Mouse (Mus musculus) heart, adult 2 months (tissue): ENCODE results near the gene Naa38. TPM values are rescaled to one million over a fixed set of nuclear protein-coding genes. Genes with fewer than 3 reads are reported as not detected.

Source experiments
- DNase-seq, 2 experiments: peaks; one replicate each; pipeline ENCODE4 v3.0.0; 2021
- H3K27ac ChIP-seq: fragments of 200-600 bp; 2 replicates; pipeline ENCODE4 v1.8.1; 2022
- H3K27me3 ChIP-seq: fragments of 200-500 bp; 2 replicates; pipeline ENCODE4 v1.6.1; 2012; ENCODE audit warnings: mild to moderate bottlenecking, low read length, inconsistent platforms, mixed read lengths; ENCODE audit not compliant: control insufficient read depth, insufficient read depth
- H3K36me3 ChIP-seq: fragments of 200-500 bp; 2 replicates; pipeline ENCODE4 v1.6.1; 2012; ENCODE audit warnings: low read length, inconsistent platforms; ENCODE audit not compliant: control insufficient read depth, insufficient read depth
- H3K4me1 ChIP-seq: fragments of 200-500 bp; 2 replicates; pipeline ENCODE4 v1.6.1; 2011; ENCODE audit warnings: low read length; ENCODE audit not compliant: control insufficient read depth, insufficient read depth
- H3K4me3 ChIP-seq: fragments of 200-600 bp; 2 replicates; pipeline ENCODE4 v1.8.1; 2022
- H3K79me2 ChIP-seq: fragments of 200-500 bp; replicated peaks from 2 replicates; pipeline ENCODE4 v1.6.1; 2012; ENCODE audit warnings: mild to moderate bottlenecking, inconsistent platforms, low read length, moderate library complexity, mixed read lengths; ENCODE audit not compliant: control insufficient read depth, insufficient read depth
- H3K9ac ChIP-seq: fragments of 200-500 bp; 2 replicates; pipeline ENCODE4 v1.6.1; 2012; ENCODE audit warnings: low read depth, mild to moderate bottlenecking, control low read depth, inconsistent platforms, low read length, mixed read lengths
- CTCF ChIP-seq: fragments of 200-600 bp; IDR thresholded peaks from 2 replicates; pipeline ENCODE4 v1.8.1; 2022; ENCODE audit warnings: antibody characterized with exemption, mild to moderate bottlenecking, moderate library complexity
- EP300 ChIP-seq: fragments of 200-500 bp; IDR thresholded peaks from 2 replicates; pipeline ENCODE4 v1.6.1; 2011; ENCODE audit warnings: low read depth, low read length, control low read depth; ENCODE audit not compliant: insufficient read depth
- POLR2A ChIP-seq: fragments of 200-500 bp; IDR thresholded peaks from 2 replicates; pipeline ENCODE4 v1.6.1; 2011; ENCODE audit warnings: mild to moderate bottlenecking, low read depth, low read length, control low read depth; ENCODE audit not compliant: insufficient read depth
- WGBS: fragments of 180-500 bp; shearing (Covaris S2); methylation state at CpG from one replicate; pipeline ENCODE4 v1.1.7; 2018; 5-methylcytosine and 5-hydroxymethylcytosine counted together
- intact Hi-C: fragments of 180-260 bp; cut with DNase I; formaldehyde crosslinking; loops from one replicate; pipeline ENCODE4 v1.15.1; 2025
- polyA plus RNA-seq: library from polyadenylated mRNA; depleted of rRNA; stranded (reverse); fragments of >200 nt; gene quantifications from 2 replicates; pipeline ENCODE4 v1.2.3, GENCODE M21; 2012
- total RNA-seq, 2 experiments: library from RNA; stranded (reverse); gene quantifications; 2 replicates each; pipeline ENCODE4 v1.2.3; 2021

The Naa38 gene
- total and polyA plus RNA-seq, 3 experiments, result 102 to 145 (median 113) TPM

DNA sequence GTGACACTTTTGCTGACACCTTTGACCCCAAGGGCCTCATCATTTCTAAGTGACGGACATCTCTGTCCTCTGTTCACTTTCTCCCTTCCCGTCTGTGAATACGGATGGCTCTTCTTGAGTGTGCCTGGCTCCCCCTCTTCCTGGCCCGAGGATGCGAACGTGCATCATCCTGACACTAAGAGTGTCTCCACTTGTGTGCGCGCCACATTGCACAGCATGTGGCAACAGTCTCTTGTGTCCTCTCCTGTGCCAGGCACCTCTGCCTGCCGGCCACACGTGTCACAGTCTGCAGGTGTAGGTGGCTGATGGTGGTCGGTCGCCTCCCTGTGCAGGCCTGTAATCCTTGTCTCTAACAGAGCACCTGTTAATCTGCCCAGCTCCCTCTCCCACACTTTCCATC is 23.7 kb upstream of the Naa38 start:
- peaks cover 3% of the 10 kb centered on the region for H3K4me1 ChIP-seq
- H3K9ac ChIP-seq, result no peak overlapping the region
- H3K27me3 ChIP-seq, result no peaks in the 10 kb centered on the region
- no peak overlapping the region for H3K4me3 ChIP-seq
- no peak for TF ChIP-seq CTCF
- no peak for TF ChIP-seq POLR2A
- no peak for TF ChIP-seq EP300
- intact Hi-C loops, result no loop called here
- no peaks in the 10 kb centered on the region for H3K79me2 ChIP-seq
- no peak overlapping the region for H3K27ac ChIP-seq
- WGBS, result 78% methylated on average over 12 of the region's 12 CpGs
- no peak for DNase-seq
- no peaks in the 10 kb centered on the region for H3K36me3 ChIP-seq

DNA sequence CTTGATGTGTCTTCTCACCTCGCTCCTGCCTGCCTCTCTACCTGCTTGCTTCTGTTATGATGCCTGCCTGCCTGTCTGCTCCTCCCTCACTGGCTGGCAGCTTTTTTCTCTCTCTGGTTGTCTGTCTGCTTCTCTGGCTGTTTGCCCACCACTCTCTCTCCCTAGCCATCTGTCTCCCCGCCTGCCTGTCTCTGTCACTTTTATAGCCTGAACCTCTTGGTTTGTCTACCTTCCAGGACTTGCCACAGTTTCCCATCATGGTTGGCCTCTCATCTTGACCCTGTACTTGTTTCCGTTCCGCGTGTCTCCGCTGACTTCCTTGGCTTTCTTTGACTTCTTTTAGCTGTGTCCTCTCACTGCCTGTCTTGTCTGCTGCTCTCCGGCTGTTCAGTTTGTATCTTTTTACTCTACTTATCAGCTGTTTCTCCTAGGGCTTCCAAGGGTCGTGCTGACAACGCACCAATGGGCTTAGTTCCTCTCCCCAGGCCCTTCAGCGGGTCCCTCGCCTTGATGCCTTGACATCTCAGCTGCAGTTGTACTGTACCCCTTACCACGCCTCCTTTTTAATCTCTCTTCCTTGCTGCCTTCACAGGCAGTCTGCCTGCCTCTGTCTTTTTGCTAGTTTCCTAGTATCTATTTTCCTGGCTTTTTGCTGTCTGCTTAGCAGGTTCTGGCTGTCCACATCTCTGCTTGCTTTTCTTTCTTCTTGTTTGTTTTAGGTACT is 23.1 kb upstream of the Naa38 start:
- TF ChIP-seq POLR2A (no peak), CTCF (no peak), EP300 (no peak)
- intact Hi-C loops, result no loop called here
- Histone ChIP-seq H3K4me1 (peaks cover 3% of the 10 kb centered on the region), H3K27ac (no peak overlapping the region), H3K36me3 (no peaks in the 10 kb centered on the region), H3K27me3 (no peaks in the 10 kb centered on the region), H3K4me3 (no peak overlapping the region), H3K79me2 (no peaks in the 10 kb centered on the region), H3K9ac (no peak overlapping the region)
- 39% methylated on average over 12 of the region's 12 CpGs for WGBS
- DNase-seq, result no peak

DNA sequence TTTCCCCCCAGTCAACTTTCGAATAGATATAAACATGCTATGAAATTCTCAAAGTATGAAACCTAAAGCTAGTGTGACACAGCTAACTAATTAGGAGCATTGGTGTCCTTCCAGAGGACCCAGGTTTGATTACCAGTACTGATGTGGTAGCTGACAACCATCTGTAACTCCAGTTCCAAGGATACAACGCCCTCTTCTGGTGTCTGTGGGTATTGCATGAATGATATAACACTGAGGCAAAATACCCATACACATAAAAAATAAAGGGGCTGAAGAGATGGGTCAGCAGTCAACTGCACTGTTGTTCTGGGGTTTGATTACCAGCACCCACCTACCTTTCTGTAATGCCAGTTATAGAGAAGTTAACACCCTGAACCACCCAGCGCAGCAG is 22.5 kb upstream of the Naa38 start:
- Histone ChIP-seq H3K27me3 (no peaks in the 10 kb centered on the region), H3K4me1 (peaks cover 2% of the 10 kb centered on the region), H3K4me3 (no peak overlapping the region), H3K9ac (no peak overlapping the region), H3K27ac (no peak overlapping the region), H3K79me2 (no peaks in the 10 kb centered on the region), H3K36me3 (no peaks in the 10 kb centered on the region)
- WGBS, result 62% methylated on average over 3 of the region's 3 CpGs
- no peak for DNase-seq
- TF ChIP-seq POLR2A, result no peak
- peak; percentile 62 for TF ChIP-seq CTCF
- TF ChIP-seq EP300, result no peak
- intact Hi-C loops, result no loop called here

DNA sequence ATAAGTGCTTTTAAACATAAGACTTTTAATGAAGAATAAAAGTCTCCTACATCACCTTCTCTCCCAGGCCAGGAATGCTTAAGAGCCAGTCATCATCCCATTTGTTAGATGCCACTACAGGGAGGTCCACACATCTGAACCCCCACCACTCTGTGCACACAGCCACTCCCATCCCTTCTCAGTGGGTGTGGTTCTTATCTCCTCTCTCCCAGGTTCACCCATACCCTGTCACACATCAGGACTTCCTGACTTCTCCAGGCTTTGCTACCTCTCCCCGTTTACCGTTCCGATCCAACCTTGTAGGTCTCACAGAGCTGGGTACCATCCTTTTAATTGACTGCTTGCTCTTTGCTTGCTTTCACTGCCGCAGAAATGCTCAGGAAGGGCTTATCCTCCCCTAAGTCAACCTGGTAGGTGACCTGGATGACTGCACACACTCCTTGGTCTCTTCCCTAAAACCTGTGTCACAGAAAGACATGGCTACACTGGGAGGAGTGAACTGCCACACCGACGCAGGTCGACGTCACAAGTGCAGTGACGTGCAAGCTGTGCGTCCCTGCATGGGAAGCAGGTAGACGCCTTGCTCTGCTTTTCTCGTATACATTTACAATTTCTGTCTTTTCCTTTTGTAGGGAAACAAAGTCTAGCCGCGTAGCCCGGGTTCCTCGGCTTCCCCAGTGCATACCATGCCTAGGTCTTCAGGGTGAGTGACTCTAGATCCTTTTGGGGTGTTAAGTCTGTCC is 21.9 kb upstream of the Naa38 start:
- no peaks in the 10 kb centered on the region for H3K4me1 ChIP-seq
- TF ChIP-seq CTCF, result no peak
- TF ChIP-seq POLR2A, result no peak
- no peak for TF ChIP-seq EP300
- H3K36me3 ChIP-seq, result no peaks in the 10 kb centered on the region
- no peaks in the 10 kb centered on the region for H3K27me3 ChIP-seq
- H3K9ac ChIP-seq, result no peak overlapping the region
- H3K27ac ChIP-seq, result no peak overlapping the region
- 91% methylated on average over 16 of the region's 16 CpGs for WGBS
- intact Hi-C loops, result no loop called here
- DNase-seq, result no peak
- no peaks in the 10 kb centered on the region for H3K79me2 ChIP-seq
- H3K4me3 ChIP-seq, result no peak overlapping the region

DNA sequence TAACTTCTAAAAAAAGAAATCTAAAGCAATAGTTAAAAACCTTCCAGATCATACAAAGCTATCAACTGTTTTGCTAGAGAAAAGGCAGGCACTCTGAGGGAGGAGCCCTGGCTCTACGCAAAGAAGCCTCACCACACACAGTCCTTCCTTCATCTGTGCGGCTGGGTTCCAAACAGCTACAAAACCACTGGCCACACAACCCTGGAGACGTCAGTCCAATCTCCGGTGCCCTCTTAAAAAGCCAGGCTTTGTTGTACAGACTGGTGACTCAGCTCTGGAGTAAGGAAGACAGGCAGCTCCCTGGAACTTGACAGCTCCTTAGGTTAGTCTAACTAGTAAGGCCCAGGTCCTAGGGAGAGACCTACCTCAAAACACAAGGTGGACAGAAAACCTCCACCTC is 19.6 kb upstream of the Naa38 start:
- H3K27me3 ChIP-seq, result no peaks in the 10 kb centered on the region
- no peaks in the 10 kb centered on the region for H3K4me1 ChIP-seq
- no peak overlapping the region for H3K4me3 ChIP-seq
- DNase-seq, result no peak
- H3K79me2 ChIP-seq, result no peaks in the 10 kb centered on the region
- WGBS, result 91% methylated on average over 4 of the region's 4 CpGs
- intact Hi-C loops, result no loop called here
- no peak overlapping the region for H3K9ac ChIP-seq
- H3K27ac ChIP-seq, result no peak overlapping the region
- H3K36me3 ChIP-seq, result no peaks in the 10 kb centered on the region
- TF ChIP-seq POLR2A (no peak), CTCF (no peak), EP300 (no peak)

DNA sequence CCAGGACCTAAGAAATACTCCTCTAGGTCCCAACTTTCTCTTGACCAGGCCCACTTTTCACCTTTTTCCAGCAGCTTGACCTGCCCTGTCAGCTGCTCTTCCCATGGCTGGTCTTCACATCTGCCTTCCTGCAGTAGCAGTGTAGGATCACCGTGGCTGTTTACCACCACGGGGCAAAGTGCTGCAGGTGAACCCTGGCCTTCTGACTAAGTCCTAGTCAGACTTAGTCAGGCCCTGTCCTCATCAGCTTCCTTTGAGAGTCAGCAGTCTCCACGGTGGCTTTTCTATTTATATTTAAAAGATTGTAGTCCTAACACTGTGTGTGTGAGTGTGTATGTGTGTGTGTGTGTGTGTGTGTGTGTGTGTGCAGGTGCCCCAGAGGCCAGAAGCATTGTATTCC is 17.5 kb upstream of the Naa38 start:
- 50% methylated on average over 3 of the region's 3 CpGs for WGBS
- no peak for DNase-seq
- intact Hi-C loops, result no loop called here

More for the DNA sequence above, 17.5 kb upstream of the Naa38 start:
- Histone ChIP-seq H3K4me3 (no peak overlapping the region), H3K36me3 (no peaks in the 10 kb centered on the region), H3K4me1 (no peaks in the 10 kb centered on the region), H3K27me3 (no peaks in the 10 kb centered on the region), H3K27ac (no peak overlapping the region), H3K9ac (no peak overlapping the region), H3K79me2 (no peaks in the 10 kb centered on the region)
- TF ChIP-seq EP300 (no peak), CTCF (no peak), POLR2A (no peak)
